Mouse (Mus musculus) midbrain, embryonic 15.5 days (tissue): ENCODE data around the gene Sephs2. TPM values are rescaled to one million over a fixed set of nuclear protein-coding genes. Genes with fewer than 3 reads are reported as not detected.

ENCODE experiments used
- ATAC-seq: fragments of 200-750 bp; cut with Nextera tagmentation; replicated peaks from 2 replicates; pipeline ENCODE4 v1.8.0; 2017; ENCODE audit warnings: moderate TSS enrichment
- H3K27ac ChIP-seq: fragments of 300-500 bp; sonication (generic); 2 replicates; pipeline ENCODE4 v1.5.1; 2015; ENCODE audit warnings: mild to moderate bottlenecking, inconsistent platforms
- H3K27me3 ChIP-seq: fragments of 300-500 bp; sonication (generic); replicated peaks from 2 replicates; pipeline ENCODE4 v1.6.1; 2015; ENCODE audit warnings: inconsistent platforms
- H3K36me3 ChIP-seq: fragments of 300-500 bp; sonication (generic); replicated peaks from 2 replicates; pipeline ENCODE4 v1.6.1; 2015; ENCODE audit warnings: inconsistent platforms
- H3K4me1 ChIP-seq: fragments of 300-500 bp; sonication (generic); 2 replicates; pipeline ENCODE4 v1.6.1; 2015; ENCODE audit warnings: inconsistent platforms
- H3K4me2 ChIP-seq: fragments of 300-500 bp; sonication (generic); 2 replicates; pipeline ENCODE4 v1.6.1; 2015; ENCODE audit warnings: inconsistent platforms, mild to moderate bottlenecking, moderate library complexity
- H3K4me3 ChIP-seq: fragments of 300-500 bp; sonication (generic); 2 replicates; pipeline ENCODE4 v1.5.1; 2015; ENCODE audit warnings: mild to moderate bottlenecking, inconsistent platforms
- H3K9ac ChIP-seq: fragments of 300-500 bp; sonication (generic); 2 replicates; pipeline ENCODE4 v1.6.1; 2015; ENCODE audit warnings: mild to moderate bottlenecking, inconsistent platforms
- H3K9me3 ChIP-seq: fragments of 300-500 bp; sonication (generic); 2 replicates; pipeline ENCODE4 v1.6.1; 2016; ENCODE audit warnings: inconsistent platforms
- WGBS: fragments of 180-500 bp; shearing (Covaris S2); methylation state at CpG from one replicate; pipeline ENCODE4 v1.1.7; 2015; ENCODE audit warnings: mixed read lengths; 5-methylcytosine and 5-hydroxymethylcytosine counted together
- polyA plus RNA-seq: library from polyadenylated mRNA; unstranded; fragments of >200 nt; fragmentation: Nextera tagmentation; extraction: Ambion mirVana; gene quantifications from 2 replicates; pipeline ENCODE4 v1.2.1, GENCODE M21; 2015

Gene Sephs2
- polyA plus RNA-seq, 1 experiment from 2014 or later = 62.3 TPM

- no peaks in the 10 kb centered on the region for H3K4me1 ChIP-seq
- no peak overlapping the region for H3K4me3 ChIP-seq
- no peaks in the 10 kb centered on the region for H3K27me3 ChIP-seq
- no peak for ATAC-seq
- no peaks in the 10 kb centered on the region for H3K36me3 ChIP-seq
- H3K27ac ChIP-seq = no peak overlapping the region
- no peak overlapping the region for H3K4me2 ChIP-seq
- no peak overlapping the region for H3K9ac ChIP-seq
- WGBS = 76% methylated on average over 1 of the region's 1 CpGs
- H3K9me3 ChIP-seq = peaks cover 3% of the 10 kb centered on the region; the same call in 1 of the 2 replicates
Measured at GRCm38 (mm10) chr7:127287940-127288339, 14.1 kb upstream of the Sephs2 start.

DNA sequence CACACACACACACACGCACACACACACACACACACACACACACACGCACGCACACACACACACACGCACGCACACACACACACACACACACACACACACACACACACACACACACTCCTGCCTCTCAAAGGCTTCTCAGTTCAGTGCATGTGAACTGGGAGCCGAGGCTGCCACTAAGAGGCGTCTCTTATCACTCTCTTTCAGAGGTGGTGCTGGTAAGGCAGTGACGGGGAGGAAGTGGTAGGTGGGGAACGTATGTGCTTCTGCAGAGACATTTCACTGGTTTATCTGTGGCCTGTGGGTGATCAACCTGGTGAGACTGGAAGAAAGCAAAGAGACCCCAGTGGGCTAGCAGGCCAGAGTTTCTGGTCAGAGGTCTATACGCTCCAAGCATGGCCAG lies 11.3 kb upstream of the Sephs2 start:
- no peaks in the 10 kb centered on the region for H3K27me3 ChIP-seq
- H3K36me3 ChIP-seq = no peaks in the 10 kb centered on the region
- no peak overlapping the region for H3K4me3 ChIP-seq
- no peak overlapping the region for H3K27ac ChIP-seq
- ATAC-seq = no peak
- 90% methylated on average over 6 of the region's 10 CpGs for WGBS
- H3K4me1 ChIP-seq = no peaks in the 10 kb centered on the region
- no peak overlapping the region for H3K4me2 ChIP-seq
- peaks cover 3% of the 10 kb centered on the region; the same call in 1 of the 2 replicates for H3K9me3 ChIP-seq
- H3K9ac ChIP-seq = no peak overlapping the region

GRCm38 (mm10) chr7:127282190-127282589 lies 8.3 kb upstream of the Sephs2 start:
- 80% methylated on average over 2 of the region's 2 CpGs for WGBS
- H3K4me3 ChIP-seq = no peak overlapping the region
- H3K4me2 ChIP-seq = no peak overlapping the region
- H3K36me3 ChIP-seq = no peaks in the 10 kb centered on the region
- ATAC-seq = no peak
- no peaks in the 10 kb centered on the region for H3K9me3 ChIP-seq
- no peak overlapping the region for H3K27ac ChIP-seq
- H3K4me1 ChIP-seq = no peaks in the 10 kb centered on the region
- H3K9ac ChIP-seq = no peak overlapping the region
- H3K27me3 ChIP-seq = no peaks in the 10 kb centered on the region

DNA sequence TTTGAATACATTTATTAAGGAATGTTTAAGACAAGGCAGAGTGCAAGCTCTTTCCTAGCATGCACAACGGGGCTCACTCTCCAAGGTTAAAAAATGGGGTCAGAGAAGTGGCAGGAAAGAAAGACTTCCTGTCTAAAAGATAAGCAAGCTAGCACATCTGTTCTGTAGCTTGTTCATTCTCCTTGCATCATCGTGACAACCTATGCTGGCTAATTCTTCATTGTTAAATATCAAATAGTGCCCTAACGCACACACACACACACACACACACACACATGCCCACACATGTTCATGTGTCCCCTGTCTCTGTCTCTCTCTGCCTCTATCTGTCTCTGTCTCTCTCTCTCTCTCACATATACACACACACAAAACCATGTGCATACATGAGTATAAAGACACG lies 7.3 kb upstream of the Sephs2 start:
- H3K9ac ChIP-seq = no peak overlapping the region
- H3K4me2 ChIP-seq = no peak overlapping the region
- H3K27me3 ChIP-seq = no peaks in the 10 kb centered on the region
- WGBS = 82% methylated on average over 4 of the region's 4 CpGs
- no peaks in the 10 kb centered on the region for H3K4me1 ChIP-seq
- H3K27ac ChIP-seq = no peak overlapping the region
- H3K9me3 ChIP-seq = no peaks in the 10 kb centered on the region
- H3K4me3 ChIP-seq = no peak overlapping the region
- ATAC-seq = no peak
- H3K36me3 ChIP-seq = no peaks in the 10 kb centered on the region

DNA sequence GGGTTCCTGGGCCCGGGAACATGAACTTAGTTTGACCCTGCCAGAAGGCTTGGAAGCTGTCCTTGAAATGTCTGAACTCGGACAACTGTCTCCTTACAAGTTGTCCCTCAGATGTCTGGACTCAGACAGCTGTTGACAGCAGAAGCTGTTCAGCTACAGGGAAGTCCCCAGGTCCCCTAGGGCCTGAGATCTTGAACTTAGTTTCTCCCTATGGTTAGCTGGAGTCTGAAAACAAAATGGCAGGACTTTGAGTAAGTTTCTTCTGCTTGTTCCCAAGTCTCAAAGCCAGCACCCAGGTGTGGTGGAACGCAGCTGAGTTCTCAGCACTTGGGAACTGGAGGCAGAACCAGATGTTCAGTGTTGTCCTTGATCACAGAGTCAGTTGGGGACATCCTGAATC lies 6.2 kb upstream of the Sephs2 start:
- Histone ChIP-seq H3K36me3 (no peaks in the 10 kb centered on the region), H3K4me2 (no peak overlapping the region), H3K9ac (no peak overlapping the region), H3K27me3 (no peaks in the 10 kb centered on the region), H3K27ac (no peak overlapping the region), H3K4me1 (no peaks in the 10 kb centered on the region), H3K9me3 (no peaks in the 10 kb centered on the region), H3K4me3 (no peak overlapping the region)
- WGBS = 81% methylated on average over 3 of the region's 3 CpGs
- no peak for ATAC-seq

- no peak for ATAC-seq
- H3K36me3 ChIP-seq = no peaks in the 10 kb centered on the region
- WGBS = 18% methylated on average over 8 of the region's 8 CpGs
- H3K27me3 ChIP-seq = no peaks in the 10 kb centered on the region
- H3K9ac ChIP-seq = no peak overlapping the region
- H3K9me3 ChIP-seq = no peaks in the 10 kb centered on the region
- peaks cover 5% of the 10 kb centered on the region for H3K4me1 ChIP-seq
- H3K4me2 ChIP-seq = no peak overlapping the region
- no peak overlapping the region for H3K27ac ChIP-seq
- no peak overlapping the region for H3K4me3 ChIP-seq
Measured at GRCm38 (mm10) chr7:127278311-127278710, 4.5 kb upstream of the Sephs2 start.

- Histone ChIP-seq H3K4me2 (no peak overlapping the region), H3K4me1 (peaks cover 17% of the 10 kb centered on the region), H3K27ac (no peak overlapping the region), H3K9ac (no peak overlapping the region), H3K36me3 (no peaks in the 10 kb centered on the region), H3K4me3 (no peak overlapping the region), H3K27me3 (no peaks in the 10 kb centered on the region), H3K9me3 (no peaks in the 10 kb centered on the region)
- 75% methylated on average over 5 of the region's 5 CpGs for WGBS
- ATAC-seq = no peak
Measured at GRCm38 (mm10) chr7:127276519-127276961, 2.7 kb upstream of the Sephs2 start.

DNA sequence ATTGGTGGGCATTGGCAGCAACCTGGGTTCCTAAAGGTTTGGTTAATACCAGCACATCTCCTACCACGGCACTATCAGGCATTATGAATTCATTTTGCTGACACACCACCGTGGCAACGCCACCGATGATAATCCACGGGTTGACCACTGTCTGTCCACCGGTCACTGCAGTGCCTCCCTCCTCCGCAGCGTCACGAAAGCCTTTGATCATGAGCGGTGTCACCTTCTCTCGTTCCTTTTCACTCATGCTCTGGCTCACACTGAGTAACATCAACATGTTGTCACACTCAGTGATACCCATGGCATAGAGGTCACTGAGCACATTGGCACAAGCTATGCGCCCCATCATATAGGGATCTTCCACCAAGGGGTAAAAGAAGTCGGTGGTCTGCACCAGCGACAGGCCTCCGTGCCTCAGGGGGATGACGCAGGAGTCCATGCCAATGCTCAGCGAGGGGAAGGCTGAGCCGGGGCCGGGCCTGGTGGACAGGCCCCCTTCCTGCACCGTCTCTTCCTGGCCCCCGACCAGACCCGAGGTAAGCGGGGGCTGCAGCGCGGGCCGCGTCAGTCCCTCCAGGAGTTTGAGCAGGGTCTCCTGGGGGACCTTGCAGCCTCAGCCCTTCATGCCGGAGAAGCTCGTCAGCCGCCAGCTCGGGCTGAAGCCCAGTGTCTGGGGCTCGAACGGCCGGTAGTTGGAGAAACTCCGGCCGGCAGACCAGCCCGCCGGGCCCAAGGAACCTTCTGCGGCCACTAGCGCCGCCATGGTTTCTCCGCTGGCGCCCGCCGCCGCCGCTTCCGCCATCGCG lies 534 bp downstream of the Sephs2 start:
- Histone ChIP-seq H3K9me3 (no peaks in the 10 kb centered on the region), H3K36me3 (peaks cover 16% of the 10 kb centered on the region), H3K27ac (peak overlapping the region; percentile 80), H3K4me2 (peak overlapping the region; percentile 83), H3K4me3 (peak overlapping the region; percentile 59), H3K4me1 (peaks cover 17% of the 10 kb centered on the region), H3K27me3 (no peaks in the 10 kb centered on the region), H3K9ac (peak overlapping the region; percentile 68)
- ATAC-seq = peak; percentile 80
- 14% methylated on average over 50 of the region's 50 CpGs for WGBS

- Histone ChIP-seq H3K9me3 (no peaks in the 10 kb centered on the region), H3K9ac (0 out of 2 replicates have a peak overlapping the region, but pooled peaks have one; percentile 68), H3K4me3 (peak overlapping the region; percentile 59), H3K27ac (no peak overlapping the region), H3K4me1 (peaks cover 17% of the 10 kb centered on the region), H3K36me3 (peaks cover 17% of the 10 kb centered on the region), H3K27me3 (no peaks in the 10 kb centered on the region), H3K4me2 (peak overlapping the region; percentile 83)
- WGBS = 92% methylated on average over 15 of the region's 15 CpGs
- ATAC-seq = no peak
Measured at GRCm38 (mm10) chr7:127272566-127272965, 1.3 kb downstream of the Sephs2 start.

DNA sequence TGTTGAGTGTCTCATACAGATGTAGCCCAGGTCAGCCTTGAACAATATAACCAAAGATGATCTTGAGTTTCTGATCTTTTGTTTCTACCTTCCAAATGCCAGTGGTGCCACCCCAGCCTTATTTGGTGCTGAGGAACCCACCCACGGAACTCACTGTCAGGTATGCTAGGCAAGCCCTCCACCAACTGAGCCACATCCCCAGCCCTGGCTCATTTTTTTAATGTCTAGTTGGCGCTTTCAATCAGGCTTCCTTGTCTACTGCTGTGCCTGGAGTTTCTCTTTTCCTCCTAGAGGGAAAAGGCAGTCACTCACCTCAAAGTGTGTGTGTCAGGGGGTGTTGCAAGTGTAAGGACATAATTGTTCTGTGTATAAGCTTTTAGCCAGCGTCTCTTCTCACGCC lies 2.8 kb downstream of the Sephs2 start:
- no peak for ATAC-seq
- Histone ChIP-seq H3K4me1 (peaks cover 17% of the 10 kb centered on the region), H3K27ac (no peak overlapping the region), H3K9me3 (no peaks in the 10 kb centered on the region), H3K36me3 (peaks cover 17% of the 10 kb centered on the region), H3K27me3 (no peaks in the 10 kb centered on the region), H3K4me2 (no peak overlapping the region), H3K4me3 (no peak overlapping the region), H3K9ac (no peak overlapping the region)
- 94% methylated on average over 4 of the region's 4 CpGs for WGBS

GRCm38 (mm10) chr7:127270666-127271065 lies 3.2 kb downstream of the Sephs2 start:
- no peak overlapping the region for H3K9ac ChIP-seq
- H3K9me3 ChIP-seq = no peaks in the 10 kb centered on the region
- H3K36me3 ChIP-seq = peaks cover 17% of the 10 kb centered on the region
- 92% methylated on average over 5 of the region's 5 CpGs for WGBS
- H3K4me1 ChIP-seq = peaks cover 17% of the 10 kb centered on the region
- no peak overlapping the region for H3K27ac ChIP-seq
- no peak for ATAC-seq
- H3K27me3 ChIP-seq = no peaks in the 10 kb centered on the region
- H3K4me3 ChIP-seq = no peak overlapping the region
- no peak overlapping the region for H3K4me2 ChIP-seq

- Histone ChIP-seq H3K9me3 (no peaks in the 10 kb centered on the region), H3K27ac (no peak overlapping the region), H3K27me3 (no peaks in the 10 kb centered on the region), H3K4me1 (peaks cover 17% of the 10 kb centered on the region), H3K36me3 (peaks cover 17% of the 10 kb centered on the region), H3K4me2 (no peak overlapping the region), H3K9ac (no peak overlapping the region), H3K4me3 (no peak overlapping the region)
- no peak for ATAC-seq
- 94% methylated on average over 2 of the region's 2 CpGs for WGBS
Measured at GRCm38 (mm10) chr7:127270256-127270655, 3.6 kb downstream of the Sephs2 start.

- no peak overlapping the region for H3K4me2 ChIP-seq
- H3K4me3 ChIP-seq = no peak overlapping the region
- no peak overlapping the region for H3K27ac ChIP-seq
- 93% methylated on average over 3 of the region's 3 CpGs for WGBS
- no peaks in the 10 kb centered on the region for H3K9me3 ChIP-seq
- 0 out of 2 replicates have a peak, but pooled peaks cover 4% of the 10 kb centered on the region for H3K36me3 ChIP-seq
- no peak overlapping the region for H3K9ac ChIP-seq
- H3K4me1 ChIP-seq = peaks cover 18% of the 10 kb centered on the region
- H3K27me3 ChIP-seq = no peaks in the 10 kb centered on the region
- ATAC-seq = no peak
Measured at GRCm38 (mm10) chr7:127263526-127263925, 10.3 kb downstream of the Sephs2 start.
